Mouse (Mus musculus): ENCODE measurements around the gene Rcn1. TPM values are rescaled to one million over a fixed set of nuclear protein-coding genes. Genes with fewer than 3 reads are reported as not detected.
A peak's percentile ranks its signal among the peaks of the same experiment; 100 is the strongest.

Rcn1 gene
- polyA plus RNA-seq, 1 experiment, result 92.4 TPM

GRCm38 (mm10) chr2:105386418-105386817 lies 12.7 kb downstream of the Rcn1 start:
- Histone ChIP-seq H3ac (ENCODE audit: control insufficient read depth, insufficient read length) (no peak overlapping the region), H3K4me3 (no peak overlapping the region), H3K79me2 (ENCODE audit: control insufficient read depth, insufficient read depth) (no peaks in the 10 kb centered on the region), H3K36me3 (ENCODE audit: control insufficient read depth, insufficient read depth) (peaks cover 43% of the 10 kb centered on the region), H3K27me3 (ENCODE audit: control insufficient read depth, insufficient read depth, insufficient read length) (no peaks in the 10 kb centered on the region), H3K4me2 (ENCODE audit: low read depth) (no peak overlapping the region)
- TF ChIP-seq USF1 (IDR thresholded peaks at IDR 0.05; ENCODE audit: low read depth), result no peak
- no peak for TF ChIP-seq MYOD1 (IDR thresholded peaks at IDR 0.05; ENCODE audit: control insufficient read depth in 1 of 3, insufficient read length in 2 of 3, low read depth in 2 of 3)
- TF ChIP-seq POLR2AphosphoS2 (IDR thresholded peaks at IDR 0.05; ENCODE audit: insufficient read length, low read depth), result no peak
- TF ChIP-seq MAX (IDR thresholded peaks at IDR 0.05; ENCODE audit: low read depth), result no peak
- TF ChIP-seq SRF (IDR thresholded peaks at IDR 0.05; ENCODE audit: control insufficient read depth, insufficient read length, low read depth), result no peak
- TF ChIP-seq MYOG (IDR thresholded peaks at IDR 0.05; ENCODE audit: control insufficient read depth in 1 of 3, insufficient read depth in 1 of 3, insufficient read length in 2 of 3, low read depth in 2 of 3), result no peak
- TF ChIP-seq TCF12 (IDR thresholded peaks at IDR 0.05; ENCODE audit: insufficient read depth, poor library complexity, severe bottlenecking), result no peak
- TF ChIP-seq E2F4 (IDR thresholded peaks at IDR 0.05; ENCODE audit: insufficient read depth), result no peak
- TF ChIP-seq CEBPB (IDR thresholded peaks at IDR 0.05; ENCODE audit: insufficient read depth, poor library complexity, severe bottlenecking), result no peak
- no peak for TF ChIP-seq TCF3 (IDR thresholded peaks at IDR 0.05; ENCODE audit: insufficient read length, low read depth)
- no peak for TF ChIP-seq REST (IDR thresholded peaks at IDR 0.05; ENCODE audit: insufficient read depth, insufficient read length)
- TF ChIP-seq POLR2A (IDR thresholded peaks at IDR 0.05; ENCODE audit: insufficient read length, low read depth), result no peak

DNA sequence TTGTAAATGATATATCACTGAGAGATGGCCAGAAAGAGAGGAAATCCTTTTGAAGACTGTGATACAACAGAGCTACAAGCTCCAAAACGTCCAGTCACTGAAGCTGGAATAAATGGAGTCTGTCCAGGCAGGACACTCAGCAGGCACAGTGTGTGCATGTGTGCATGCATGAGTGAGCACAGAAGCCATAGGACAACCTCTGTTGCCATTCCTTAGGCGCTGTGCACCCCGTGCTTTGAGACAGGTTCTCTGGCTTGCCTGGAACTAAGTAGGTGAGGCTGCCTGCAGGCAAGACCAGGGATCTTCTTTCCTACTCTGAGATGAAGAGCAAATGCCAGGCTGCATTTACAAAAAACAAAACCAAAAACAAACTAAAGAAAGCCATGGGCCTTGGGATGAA lies 14.1 kb downstream of the Rcn1 start:
- TF ChIP-seq TCF12 (IDR thresholded peaks at IDR 0.05; ENCODE audit: insufficient read depth, poor library complexity, severe bottlenecking) (no peak), E2F4 (IDR thresholded peaks at IDR 0.05; ENCODE audit: insufficient read depth) (no peak), USF1 (IDR thresholded peaks at IDR 0.05; ENCODE audit: low read depth) (no peak), CEBPB (IDR thresholded peaks at IDR 0.05; ENCODE audit: insufficient read depth, poor library complexity, severe bottlenecking) (no peak), MYOD1 (IDR thresholded peaks at IDR 0.05; ENCODE audit: control insufficient read depth in 1 of 3, insufficient read length in 2 of 3, low read depth in 2 of 3) (no peak), MAX (IDR thresholded peaks at IDR 0.05; ENCODE audit: low read depth) (no peak), POLR2AphosphoS2 (IDR thresholded peaks at IDR 0.05; ENCODE audit: insufficient read length, low read depth) (peak; percentile 25)
- Histone ChIP-seq H3K4me3 (no peak overlapping the region), H3K36me3 (ENCODE audit: control insufficient read depth, insufficient read depth) (peaks cover 37% of the 10 kb centered on the region), H3ac (ENCODE audit: control insufficient read depth, insufficient read length) (no peak overlapping the region), H3K27me3 (ENCODE audit: control insufficient read depth, insufficient read depth, insufficient read length) (no peaks in the 10 kb centered on the region), H3K79me2 (ENCODE audit: control insufficient read depth, insufficient read depth) (no peaks in the 10 kb centered on the region), H3K4me2 (ENCODE audit: low read depth) (no peak overlapping the region)

- Histone ChIP-seq H3K79me2 (ENCODE audit: control insufficient read depth, insufficient read depth) (no peaks in the 10 kb centered on the region), H3K36me3 (ENCODE audit: control insufficient read depth, insufficient read depth) (peaks cover 28% of the 10 kb centered on the region), H3K4me3 (no peak overlapping the region), H3K27me3 (ENCODE audit: control insufficient read depth, insufficient read depth, insufficient read length) (no peaks in the 10 kb centered on the region), H3K4me2 (ENCODE audit: low read depth) (no peak overlapping the region), H3ac (ENCODE audit: control insufficient read depth, insufficient read length) (no peak overlapping the region)
- no peak for TF ChIP-seq MAX (IDR thresholded peaks at IDR 0.05; ENCODE audit: low read depth)
- TF ChIP-seq CEBPB (IDR thresholded peaks at IDR 0.05; ENCODE audit: insufficient read depth, poor library complexity, severe bottlenecking), result no peak
- no peak for TF ChIP-seq USF1 (IDR thresholded peaks at IDR 0.05; ENCODE audit: low read depth)
- no peak for TF ChIP-seq SRF (IDR thresholded peaks at IDR 0.05; ENCODE audit: control insufficient read depth, insufficient read length, low read depth)
- no peak for TF ChIP-seq REST (IDR thresholded peaks at IDR 0.05; ENCODE audit: insufficient read depth, insufficient read length)
- TF ChIP-seq TCF12 (IDR thresholded peaks at IDR 0.05; ENCODE audit: insufficient read depth, poor library complexity, severe bottlenecking), result no peak
- no peak for TF ChIP-seq TCF3 (IDR thresholded peaks at IDR 0.05; ENCODE audit: insufficient read length, low read depth)
- no peak for TF ChIP-seq MYOG (IDR thresholded peaks at IDR 0.05; ENCODE audit: control insufficient read depth in 1 of 3, insufficient read depth in 1 of 3, insufficient read length in 2 of 3, low read depth in 2 of 3)
- TF ChIP-seq E2F4 (IDR thresholded peaks at IDR 0.05; ENCODE audit: insufficient read depth), result no peak
- no peak for TF ChIP-seq POLR2AphosphoS2 (IDR thresholded peaks at IDR 0.05; ENCODE audit: insufficient read length, low read depth)
- no peak for TF ChIP-seq POLR2A (IDR thresholded peaks at IDR 0.05; ENCODE audit: insufficient read length, low read depth)
- no peak for TF ChIP-seq MYOD1 (IDR thresholded peaks at IDR 0.05; ENCODE audit: control insufficient read depth in 1 of 3, insufficient read length in 2 of 3, low read depth in 2 of 3)
Observed at GRCm38 (mm10) chr2:105383063-105383462, 16.1 kb downstream of the Rcn1 start.

- no peaks in the 10 kb centered on the region for H3K79me2 ChIP-seq (ENCODE audit: control insufficient read depth, insufficient read depth)
- H3K27me3 ChIP-seq (ENCODE audit: control insufficient read depth, insufficient read depth, insufficient read length), result no peaks in the 10 kb centered on the region
- peak in 2 of 3 experiments; percentile 35 to 38 for TF ChIP-seq MYOD1 (IDR thresholded peaks at IDR 0.05; ENCODE audit: control insufficient read depth in 1 of 3, insufficient read length in 2 of 3, low read depth in 2 of 3)
- TF ChIP-seq MAX (IDR thresholded peaks at IDR 0.05; ENCODE audit: low read depth), result no peak
- no peak overlapping the region for H3K4me2 ChIP-seq (ENCODE audit: low read depth)
- H3ac ChIP-seq (ENCODE audit: control insufficient read depth, insufficient read length), result no peak overlapping the region
- no peak overlapping the region for H3K4me3 ChIP-seq
- peaks cover 8% of the 10 kb centered on the region for H3K36me3 ChIP-seq (ENCODE audit: control insufficient read depth, insufficient read depth)
Observed at GRCm38 (mm10) chr2:105380757-105381319, 18.3 kb downstream of the Rcn1 start.

DNA sequence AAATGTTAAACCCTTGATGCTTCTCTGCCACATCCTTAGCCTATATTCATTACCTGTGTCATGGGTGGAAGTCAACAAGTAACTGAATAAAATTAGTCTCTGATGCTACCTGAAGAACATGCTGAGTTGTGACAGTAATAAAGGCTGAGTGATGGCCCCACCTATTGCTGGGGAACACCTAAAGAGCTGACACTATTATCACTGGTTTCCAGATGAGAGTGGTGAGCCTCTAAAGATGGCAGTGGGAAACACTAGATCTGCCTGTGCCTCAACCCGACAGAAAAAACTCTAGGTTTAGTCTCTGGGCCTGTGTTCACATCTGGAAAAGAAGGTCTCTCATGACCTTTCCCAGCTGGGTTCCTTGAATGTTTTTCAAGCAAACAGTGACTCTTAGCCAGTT lies 19.4 kb downstream of the Rcn1 start:
- Histone ChIP-seq H3K36me3 (ENCODE audit: control insufficient read depth, insufficient read depth) (peaks cover under 1% of the 10 kb centered on the region), H3K4me2 (ENCODE audit: low read depth) (no peak overlapping the region)

More for the DNA sequence above, 19.4 kb downstream of the Rcn1 start:
- no peaks in the 10 kb centered on the region for H3K27me3 ChIP-seq (ENCODE audit: control insufficient read depth, insufficient read depth, insufficient read length)
- no peak overlapping the region for H3ac ChIP-seq (ENCODE audit: control insufficient read depth, insufficient read length)
- H3K4me3 ChIP-seq, result no peak overlapping the region
- no peak for TF ChIP-seq SRF (IDR thresholded peaks at IDR 0.05; ENCODE audit: control insufficient read depth, insufficient read length, low read depth)
- no peak for TF ChIP-seq TCF3 (IDR thresholded peaks at IDR 0.05; ENCODE audit: insufficient read length, low read depth)
- TF ChIP-seq POLR2A (IDR thresholded peaks at IDR 0.05; ENCODE audit: insufficient read length, low read depth), result no peak
- no peak for TF ChIP-seq MYOG (IDR thresholded peaks at IDR 0.05; ENCODE audit: control insufficient read depth in 1 of 3, insufficient read depth in 1 of 3, insufficient read length in 2 of 3, low read depth in 2 of 3)
- TF ChIP-seq TCF12 (IDR thresholded peaks at IDR 0.05; ENCODE audit: insufficient read depth, poor library complexity, severe bottlenecking), result no peak
- TF ChIP-seq E2F4 (IDR thresholded peaks at IDR 0.05; ENCODE audit: insufficient read depth), result no peak
- TF ChIP-seq POLR2AphosphoS2 (IDR thresholded peaks at IDR 0.05; ENCODE audit: insufficient read length, low read depth), result no peak
- no peak for TF ChIP-seq USF1 (IDR thresholded peaks at IDR 0.05; ENCODE audit: low read depth)
- TF ChIP-seq REST (IDR thresholded peaks at IDR 0.05; ENCODE audit: insufficient read depth, insufficient read length), result no peak
- TF ChIP-seq MYOD1 (IDR thresholded peaks at IDR 0.05; ENCODE audit: control insufficient read depth in 1 of 3, insufficient read length in 2 of 3, low read depth in 2 of 3), result no peak
- TF ChIP-seq MAX (IDR thresholded peaks at IDR 0.05; ENCODE audit: low read depth), result no peak
- no peak for TF ChIP-seq CEBPB (IDR thresholded peaks at IDR 0.05; ENCODE audit: insufficient read depth, poor library complexity, severe bottlenecking)
- H3K79me2 ChIP-seq (ENCODE audit: control insufficient read depth, insufficient read depth), result no peaks in the 10 kb centered on the region
